Mouse (Mus musculus): ENCODE measurements around the gene Rchy1.

- no peak for TF ChIP-seq POLR2A (IDR thresholded peaks at IDR 0.05; ENCODE audit: extremely low read depth, insufficient read depth, low read length)
- TF ChIP-seq CTCF (IDR thresholded peaks at IDR 0.05; ENCODE audit: low read depth, low read length) = no peak
These were observed 2.1 kb downstream of the Rchy1 start for GRCm38 (mm10) chr5:91960606-91961254.
